Mouse (Mus musculus): ENCODE results near the gene Pacs2.

DNA sequence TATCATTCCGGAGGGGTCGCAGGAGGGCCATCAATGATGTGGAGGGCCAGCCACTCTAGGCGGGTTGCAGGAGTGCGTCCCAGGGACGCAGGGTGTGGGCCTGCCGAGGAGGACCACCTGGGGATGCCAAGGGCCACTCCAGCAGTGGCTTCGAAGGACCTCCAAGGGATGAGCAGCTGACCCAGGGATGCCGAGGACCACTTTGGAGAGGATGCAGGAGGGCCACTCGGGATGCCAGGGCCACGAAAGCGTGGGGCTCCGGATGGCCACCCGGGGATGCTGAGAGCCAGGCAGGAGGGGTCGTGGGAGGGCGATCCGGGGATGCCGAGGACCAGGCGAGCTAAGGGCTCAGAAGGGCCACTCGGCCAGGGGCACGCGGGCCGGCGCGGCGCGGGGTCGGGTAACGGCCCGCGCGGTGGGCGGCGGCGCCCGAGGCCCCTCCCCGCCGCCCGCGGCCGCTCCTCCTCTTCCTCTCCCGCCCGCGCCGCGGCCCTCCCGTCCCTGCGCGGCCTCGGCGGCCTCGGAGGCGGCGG, 83.5 kb downstream of the Pacs2 start, which contains the start of gene Mta1:
- peak; percentile 84 for TF ChIP-seq POLR2A (IDR thresholded peaks at IDR 0.05; ENCODE audit: insufficient read length, low read depth)
- no peak for TF ChIP-seq E2F4 (IDR thresholded peaks at IDR 0.05; ENCODE audit: insufficient read depth)
- no peak for TF ChIP-seq MAX (IDR thresholded peaks at IDR 0.05; ENCODE audit: low read depth)
- no peak for TF ChIP-seq TCF3 (IDR thresholded peaks at IDR 0.05; ENCODE audit: insufficient read length, low read depth)
- no peak for TF ChIP-seq USF1 (IDR thresholded peaks at IDR 0.05; ENCODE audit: low read depth)
